Mouse (Mus musculus): ENCODE results near the gene Gm20388. TPM values are rescaled to one million over a fixed set of nuclear protein-coding genes. Genes with fewer than 3 reads are reported as not detected.

Gene Gm20388
- polyA plus RNA-seq, 1 experiment from 2014 or later: not detected

DNA sequence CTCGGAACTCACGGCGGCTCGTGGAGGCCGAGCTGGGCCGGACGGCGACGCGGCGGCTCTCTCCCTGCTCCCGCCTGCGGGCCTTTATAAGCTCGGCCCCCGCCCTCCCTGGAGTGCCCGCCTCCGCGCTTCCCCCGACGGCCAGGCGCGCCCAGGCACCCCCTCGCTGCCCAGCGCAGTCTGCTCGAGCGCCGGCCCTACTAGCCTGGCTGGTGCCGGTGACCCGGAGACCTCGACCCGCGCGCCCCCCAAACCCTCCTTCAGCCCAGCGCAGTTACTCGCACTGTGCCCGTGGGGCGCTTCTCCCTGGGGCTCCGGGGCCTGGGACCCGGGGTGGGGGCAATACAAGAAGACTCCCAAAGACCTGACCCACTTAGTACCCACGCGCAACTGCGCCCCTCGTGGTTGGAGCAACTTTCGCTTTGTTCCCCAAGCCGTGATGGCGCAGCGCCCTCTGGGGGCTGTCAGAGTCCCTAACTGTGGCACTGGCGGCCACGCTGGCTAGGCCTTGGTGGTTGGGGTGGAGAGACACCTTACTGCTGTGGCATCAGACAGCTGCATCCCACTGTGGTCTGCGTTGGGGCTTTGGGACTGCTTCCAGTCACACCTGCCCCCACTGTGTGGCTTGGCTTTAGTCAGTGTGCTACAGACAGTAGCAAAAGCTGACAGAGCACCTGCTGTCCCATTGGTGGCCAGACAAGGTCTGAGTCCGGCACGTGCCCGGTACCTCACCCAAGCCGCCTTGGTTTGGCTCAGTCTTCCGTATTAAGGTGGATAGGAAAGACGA, 2640.8 kb downstream of the Gm20388 start, which contains the start of gene Piezo1:
Piezo1 (minus strand) TSS at position 65 of the 787 bp plus-strand sequence.
- no peaks in the 10 kb centered on the region for H3K36me3 ChIP-seq (ENCODE audit: control insufficient read depth, insufficient read depth, low read length)
- no peaks in the 10 kb centered on the region for H3K27me3 ChIP-seq (ENCODE audit: control insufficient read depth, insufficient read depth, low read length)
- peak within 1 kb of the TSS; percentile 95 for H3K4me2 ChIP-seq (replicated peaks; ENCODE audit: low read depth)
- H3K9me3 ChIP-seq (ENCODE audit: control insufficient read depth, low read length): no peaks in the 10 kb centered on the region
- ATAC-seq (ENCODE audit: low FRiP score, low TSS enrichment) (peak; percentile 86), DNase-seq (ENCODE audit: low spot score) (peak; percentile 92)
- WGBS: 11% methylated on average over 48 of the region's 56 CpGs
- H3K4me1 ChIP-seq (replicated peaks; ENCODE audit: control insufficient read depth, insufficient read depth): peaks cover 5% of the 10 kb centered on the region
- H3K27ac ChIP-seq (replicated peaks): peak within 1 kb of the TSS; percentile 93
- TF ChIP-seq EP300 (optimal IDR thresholded peaks at IDR 0.05) (no peak), CTCF (IDR thresholded peaks at IDR 0.05; ENCODE audit: low read depth) (peak; percentile 100)
- peak within 1 kb of the TSS; percentile 89 for H3K9ac ChIP-seq (ENCODE audit: low read length)
- peak within 1 kb of the TSS; percentile 72 for H3K4me3 ChIP-seq (ENCODE audit: low read depth, low read length)

DNA sequence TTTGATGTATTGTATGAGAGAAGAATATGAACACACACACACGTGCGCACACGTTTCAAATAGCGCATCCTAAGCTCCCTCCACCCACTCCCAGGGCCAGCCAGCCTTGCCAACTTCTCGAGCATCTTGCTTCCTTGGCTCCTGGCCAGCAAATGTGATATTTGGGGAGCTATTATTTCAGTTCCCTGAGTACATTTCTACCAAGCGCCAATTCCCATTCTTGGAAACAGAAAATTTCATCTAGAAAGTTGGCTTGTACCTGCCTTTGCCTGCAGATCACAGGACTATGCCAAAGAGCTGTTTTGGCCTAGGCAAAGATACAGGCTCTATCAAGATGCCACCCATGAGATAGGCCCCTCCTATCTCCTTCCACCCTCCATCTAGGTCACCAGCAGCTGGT, 2644.1 kb downstream of the Gm20388 start:
- no peak overlapping the region for H3K4me3 ChIP-seq (ENCODE audit: low read depth, low read length)
- TF ChIP-seq CTCF (IDR thresholded peaks at IDR 0.05; ENCODE audit: low read depth): no peak
- TF ChIP-seq EP300 (optimal IDR thresholded peaks at IDR 0.05): no peak
- H3K36me3 ChIP-seq (ENCODE audit: control insufficient read depth, insufficient read depth, low read length): no peaks in the 10 kb centered on the region
- H3K27me3 ChIP-seq (ENCODE audit: control insufficient read depth, insufficient read depth, low read length): no peaks in the 10 kb centered on the region
- H3K27ac ChIP-seq (replicated peaks): no peak overlapping the region
- no peak for ATAC-seq (ENCODE audit: low FRiP score, low TSS enrichment)
- H3K9ac ChIP-seq (ENCODE audit: low read length): no peak overlapping the region
- no peak overlapping the region for H3K4me2 ChIP-seq (replicated peaks; ENCODE audit: low read depth)
- H3K4me1 ChIP-seq (replicated peaks; ENCODE audit: control insufficient read depth, insufficient read depth): peaks cover 3% of the 10 kb centered on the region; the same call in 1 of the 2 replicates
- DNase-seq (ENCODE audit: low spot score): no peak
- WGBS: 59% methylated on average over 6 of the region's 6 CpGs
- H3K9me3 ChIP-seq (ENCODE audit: control insufficient read depth, low read length): no peaks in the 10 kb centered on the region

DNA sequence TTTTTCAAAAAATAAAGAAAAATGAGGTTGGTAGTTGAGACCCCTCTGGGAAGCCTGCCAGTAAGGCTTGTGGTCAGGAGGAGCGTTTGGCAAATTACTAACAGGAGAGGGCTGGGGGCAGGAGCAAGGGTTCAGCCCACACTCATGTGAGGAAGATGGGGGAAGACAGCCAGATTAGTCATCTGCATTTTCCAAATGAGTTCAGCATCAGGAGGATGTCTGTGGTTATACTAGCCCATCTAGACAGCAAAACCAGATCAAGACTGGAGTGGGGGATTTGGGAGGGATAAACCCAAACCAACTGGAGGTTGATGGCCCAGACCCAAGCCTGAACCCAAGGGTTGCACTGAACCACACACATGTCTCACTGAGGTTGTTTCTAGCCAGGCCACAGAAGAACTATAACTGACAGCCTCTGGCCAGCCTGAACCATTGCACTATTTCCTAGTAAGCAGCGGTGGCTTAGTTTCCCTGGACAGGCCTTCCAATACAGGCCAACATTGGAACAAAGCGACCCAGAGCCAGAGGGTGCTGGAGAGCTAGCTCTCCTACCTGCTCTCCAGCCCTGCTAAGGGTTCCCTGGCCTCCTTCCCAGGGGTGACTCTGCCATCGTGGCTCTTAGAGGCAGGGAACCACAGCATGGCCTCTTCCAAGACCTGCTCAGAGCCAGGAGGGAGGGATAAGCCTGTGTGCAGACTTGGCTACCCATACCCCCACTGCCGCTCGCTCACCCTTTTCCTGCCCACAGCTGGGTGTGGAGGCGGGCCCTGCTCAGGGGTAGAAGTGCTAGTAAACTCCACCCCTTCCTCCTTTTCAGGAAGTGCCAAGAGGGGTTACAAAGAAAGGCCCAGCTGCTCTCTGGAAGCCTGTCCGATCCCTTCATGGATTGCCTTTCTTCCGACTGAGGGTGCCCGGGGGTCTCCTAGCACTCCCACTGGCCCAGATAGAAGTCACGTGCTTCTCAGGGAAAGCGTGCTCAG, 2645.7 kb downstream of the Gm20388 start:
- no peaks in the 10 kb centered on the region for H3K27me3 ChIP-seq (ENCODE audit: control insufficient read depth, insufficient read depth, low read length)
- H3K4me1 ChIP-seq (replicated peaks; ENCODE audit: control insufficient read depth, insufficient read depth): peaks cover 3% of the 10 kb centered on the region; the same call in 1 of the 2 replicates
- H3K4me2 ChIP-seq (replicated peaks; ENCODE audit: low read depth): no peak overlapping the region
- no peaks in the 10 kb centered on the region for H3K9me3 ChIP-seq (ENCODE audit: control insufficient read depth, low read length)
- peak overlapping the region; percentile 43; the same call in 1 of the 2 replicates for H3K9ac ChIP-seq (ENCODE audit: low read length)
- no peak overlapping the region for H3K4me3 ChIP-seq (ENCODE audit: low read depth, low read length)
- DNase-seq (ENCODE audit: low spot score) (peak; percentile 31), ATAC-seq (ENCODE audit: low FRiP score, low TSS enrichment) (0 out of 2 replicates have a peak, but pooled peaks have one; percentile 38)
- TF ChIP-seq CTCF (IDR thresholded peaks at IDR 0.05; ENCODE audit: low read depth) (0 out of 2 replicates have a peak, but pooled peaks have one; percentile 18), EP300 (optimal IDR thresholded peaks at IDR 0.05) (no peak)
- peak overlapping the region; percentile 65 for H3K27ac ChIP-seq (replicated peaks)
- no peaks in the 10 kb centered on the region for H3K36me3 ChIP-seq (ENCODE audit: control insufficient read depth, insufficient read depth, low read length)
- WGBS: 56% methylated on average over 12 of the region's 12 CpGs

DNA sequence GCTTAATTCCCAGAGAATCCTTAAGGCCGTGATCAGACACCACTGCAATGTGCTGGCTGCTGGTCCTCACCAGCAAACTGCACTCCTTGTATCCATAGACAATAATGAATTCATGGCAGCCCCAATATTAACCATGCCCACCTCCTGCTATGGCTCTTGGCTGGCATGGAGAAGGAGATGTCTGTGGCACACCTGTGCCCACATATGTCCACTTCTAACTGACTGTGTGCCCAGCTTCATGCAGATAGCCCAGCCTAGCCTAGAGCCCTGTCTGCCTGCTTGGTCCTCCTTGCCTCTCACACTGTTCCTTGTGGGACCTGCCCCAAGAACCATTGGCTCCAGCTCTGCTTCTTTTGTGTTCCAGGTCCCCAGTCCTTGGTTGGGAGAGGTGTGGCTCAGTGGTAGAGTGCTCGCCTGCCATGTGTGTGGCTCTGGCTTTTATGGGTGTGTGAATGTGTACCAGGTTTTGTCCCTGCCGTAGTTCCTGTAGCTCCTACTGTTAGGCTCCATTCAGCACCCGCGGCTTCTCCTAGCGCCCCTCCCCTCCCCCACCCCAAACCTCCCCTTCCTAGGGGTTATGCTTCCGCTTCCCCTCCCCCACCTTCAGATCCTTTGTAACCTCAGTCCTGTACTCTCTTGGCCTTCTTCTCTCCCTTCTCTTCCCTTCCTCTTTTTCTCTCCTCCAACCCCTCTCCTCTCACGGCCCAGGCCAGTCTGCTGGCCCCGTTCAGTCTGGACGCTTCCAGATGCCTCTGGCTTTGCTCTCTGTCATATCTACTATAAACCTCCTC, 2646.8 kb downstream of the Gm20388 start:
- 0 out of 2 replicates have a peak, but pooled peaks have one; percentile 19 for ATAC-seq (ENCODE audit: low FRiP score, low TSS enrichment)
- Histone ChIP-seq H3K9ac (ENCODE audit: low read length) (no peak overlapping the region), H3K36me3 (ENCODE audit: control insufficient read depth, insufficient read depth, low read length) (no peaks in the 10 kb centered on the region), H3K27me3 (ENCODE audit: control insufficient read depth, insufficient read depth, low read length) (no peaks in the 10 kb centered on the region), H3K27ac (replicated peaks) (peak overlapping the region; percentile 14), H3K9me3 (ENCODE audit: control insufficient read depth, low read length) (no peaks in the 10 kb centered on the region), H3K4me1 (replicated peaks; ENCODE audit: control insufficient read depth, insufficient read depth) (peaks cover 3% of the 10 kb centered on the region; the same call in 1 of the 2 replicates), H3K4me3 (ENCODE audit: low read depth, low read length) (no peak overlapping the region), H3K4me2 (replicated peaks; ENCODE audit: low read depth) (no peak overlapping the region)
- no peak for DNase-seq (ENCODE audit: low spot score)
- WGBS: 40% methylated on average over 10 of the region's 10 CpGs
- TF ChIP-seq CTCF (IDR thresholded peaks at IDR 0.05; ENCODE audit: low read depth) (no peak), EP300 (optimal IDR thresholded peaks at IDR 0.05) (no peak)

DNA sequence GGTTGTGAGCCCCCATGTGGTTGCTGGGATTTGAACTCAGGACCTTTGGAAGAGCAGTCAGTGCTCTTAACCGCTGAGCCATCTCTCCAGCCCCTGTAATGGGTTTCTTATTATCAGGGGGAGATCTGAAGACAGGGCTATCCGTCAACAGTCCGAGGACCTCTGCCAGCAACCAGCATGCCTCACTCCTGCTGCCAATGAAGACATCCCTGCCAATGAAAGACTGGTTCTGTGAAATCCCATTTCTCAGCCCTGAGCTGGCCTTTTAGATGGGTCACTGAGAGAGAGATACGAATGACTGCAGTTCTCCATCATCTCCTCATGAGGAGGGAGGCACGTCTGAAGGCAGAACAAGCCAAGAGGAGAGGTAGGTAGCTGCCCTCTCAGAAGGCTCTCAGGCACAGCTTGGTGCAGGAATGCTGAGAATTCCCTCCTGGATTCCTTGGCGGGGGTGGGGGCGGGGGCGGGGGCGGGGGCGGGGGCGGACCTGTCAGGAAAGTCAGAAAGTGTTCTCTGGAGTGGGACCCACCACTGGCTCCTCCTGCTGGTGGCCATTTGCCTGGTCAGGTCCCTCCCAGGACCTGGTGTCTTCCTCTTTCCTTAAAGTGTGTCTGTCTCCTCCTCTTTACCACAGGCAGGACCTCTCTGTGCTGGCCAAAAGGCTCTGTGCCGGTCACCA, 2648.2 kb downstream of the Gm20388 start:
- Histone ChIP-seq H3K9me3 (ENCODE audit: control insufficient read depth, low read length) (no peaks in the 10 kb centered on the region), H3K36me3 (ENCODE audit: control insufficient read depth, insufficient read depth, low read length) (no peaks in the 10 kb centered on the region), H3K4me1 (replicated peaks; ENCODE audit: control insufficient read depth, insufficient read depth) (peaks cover 3% of the 10 kb centered on the region; the same call in 1 of the 2 replicates), H3K9ac (ENCODE audit: low read length) (no peak overlapping the region), H3K4me3 (ENCODE audit: low read depth, low read length) (no peak overlapping the region), H3K27ac (replicated peaks) (no peak overlapping the region), H3K4me2 (replicated peaks; ENCODE audit: low read depth) (no peak overlapping the region), H3K27me3 (ENCODE audit: control insufficient read depth, insufficient read depth, low read length) (no peaks in the 10 kb centered on the region)
- ATAC-seq (ENCODE audit: low FRiP score, low TSS enrichment): no peak; the same call in 1 of the 2 replicates
- DNase-seq (ENCODE audit: low spot score): no peak
- WGBS: 17% methylated on average over 12 of the region's 12 CpGs
- TF ChIP-seq EP300 (optimal IDR thresholded peaks at IDR 0.05) (no peak), CTCF (IDR thresholded peaks at IDR 0.05; ENCODE audit: low read depth) (peak; percentile 46)
